Mouse (Mus musculus): ENCODE measurements at regions not wholly inside any gene's neighbourhood (a gene's known extent, or its start where the extent isn't known, plus 50 kb on each side); places are given as distances from the start of the nearest gene placed in this dataset.

- WGBS: 32% methylated on average over 5 of the region's 5 CpGs
- Histone ChIP-seq H3K27me3 (no peaks in the 10 kb centered on the region), H3K9me3 (no peaks in the 10 kb centered on the region), H3K4me3 (replicated peaks) (no peak overlapping the region), H3K4me1 (replicated peaks) (no peaks in the 10 kb centered on the region), H3K9ac (replicated peaks) (no peak overlapping the region), H3K27ac (no peak overlapping the region), H3K36me3 (no peaks in the 10 kb centered on the region), H3K4me2 (no peak overlapping the region)
- ATAC-seq (ENCODE audit: insufficient number of reproducible peaks, insufficient read depth, low FRiP score, low TSS enrichment, low read depth): no peak
Measured at GRCm38 (mm10) chr6:133904501-133904900, 50.9 kb upstream of the Kap start.

GRCm38 (mm10) chr6:133934667-133935066 lies 81.1 kb upstream of the Kap start:
- no peaks in the 10 kb centered on the region for H3K36me3 ChIP-seq
- H3K9me3 ChIP-seq: no peaks in the 10 kb centered on the region
- H3K4me1 ChIP-seq (replicated peaks): no peaks in the 10 kb centered on the region
- no peak overlapping the region for H3K9ac ChIP-seq (replicated peaks)
- no peak overlapping the region for H3K4me3 ChIP-seq (replicated peaks)
- H3K4me2 ChIP-seq: no peak overlapping the region
- WGBS: 89% methylated on average over 7 of the region's 7 CpGs
- no peak overlapping the region for H3K27ac ChIP-seq
- no peaks in the 10 kb centered on the region for H3K27me3 ChIP-seq
- ATAC-seq (ENCODE audit: insufficient number of reproducible peaks, insufficient read depth, low FRiP score, low TSS enrichment, low read depth): no peak

GRCm38 (mm10) chr6:133935671-133936070 lies 82.1 kb upstream of the Kap start:
- Histone ChIP-seq H3K9ac (replicated peaks) (no peak overlapping the region), H3K4me1 (replicated peaks) (no peaks in the 10 kb centered on the region), H3K36me3 (no peaks in the 10 kb centered on the region), H3K27me3 (no peaks in the 10 kb centered on the region), H3K4me3 (replicated peaks) (no peak overlapping the region), H3K9me3 (no peaks in the 10 kb centered on the region), H3K27ac (no peak overlapping the region), H3K4me2 (no peak overlapping the region)
- ATAC-seq (ENCODE audit: insufficient number of reproducible peaks, insufficient read depth, low FRiP score, low TSS enrichment, low read depth): no peak
- WGBS: 90% methylated on average over 2 of the region's 2 CpGs

GRCm38 (mm10) chr6:133959902-133960634 lies 75.4 kb upstream of the Etv6 start:
- Histone ChIP-seq H3K4me2 (no peak overlapping the region), H3K4me1 (replicated peaks) (no peaks in the 10 kb centered on the region), H3K27ac (no peak overlapping the region), H3K36me3 (no peaks in the 10 kb centered on the region), H3K9me3 (no peaks in the 10 kb centered on the region), H3K4me3 (replicated peaks) (no peak overlapping the region), H3K9ac (replicated peaks) (no peak overlapping the region), H3K27me3 (no peaks in the 10 kb centered on the region)
- 83% methylated on average over 11 of the region's 11 CpGs for WGBS
- ATAC-seq (ENCODE audit: insufficient number of reproducible peaks, insufficient read depth, low FRiP score, low TSS enrichment, low read depth): no peak

GRCm38 (mm10) chr6:133960713-133961112 lies 74.8 kb upstream of the Etv6 start:
- 27% methylated on average over 7 of the region's 7 CpGs for WGBS
- H3K27me3 ChIP-seq: no peaks in the 10 kb centered on the region
- 0 out of 2 replicates have a peak, but pooled peaks have one; percentile 60 for ATAC-seq (ENCODE audit: insufficient number of reproducible peaks, insufficient read depth, low FRiP score, low TSS enrichment, low read depth)
- H3K4me2 ChIP-seq: no peak overlapping the region
- no peak overlapping the region for H3K27ac ChIP-seq
- no peak overlapping the region for H3K4me3 ChIP-seq (replicated peaks)
- H3K4me1 ChIP-seq (replicated peaks): no peaks in the 10 kb centered on the region
- no peak overlapping the region for H3K9ac ChIP-seq (replicated peaks)
- no peaks in the 10 kb centered on the region for H3K36me3 ChIP-seq
- no peaks in the 10 kb centered on the region for H3K9me3 ChIP-seq

- H3K4me1 ChIP-seq (replicated peaks): no peaks in the 10 kb centered on the region
- H3K27me3 ChIP-seq: no peaks in the 10 kb centered on the region
- no peak for ATAC-seq (ENCODE audit: insufficient number of reproducible peaks, insufficient read depth, low FRiP score, low TSS enrichment, low read depth)
- 67% methylated on average over 5 of the region's 5 CpGs for WGBS
- H3K9me3 ChIP-seq: no peaks in the 10 kb centered on the region
- H3K27ac ChIP-seq: no peak overlapping the region
- no peaks in the 10 kb centered on the region for H3K36me3 ChIP-seq
- no peak overlapping the region for H3K9ac ChIP-seq (replicated peaks)
- H3K4me3 ChIP-seq (replicated peaks): no peak overlapping the region
- H3K4me2 ChIP-seq: no peak overlapping the region
Measured at GRCm38 (mm10) chr6:133962641-133963040, 72.9 kb upstream of the Etv6 start.

GRCm38 (mm10) chr6:133963264-133963663 lies 72.2 kb upstream of the Etv6 start:
- Histone ChIP-seq H3K4me2 (no peak overlapping the region), H3K4me1 (replicated peaks) (no peaks in the 10 kb centered on the region), H3K27ac (no peak overlapping the region), H3K4me3 (replicated peaks) (no peak overlapping the region), H3K9me3 (no peaks in the 10 kb centered on the region), H3K9ac (replicated peaks) (no peak overlapping the region), H3K27me3 (no peaks in the 10 kb centered on the region), H3K36me3 (no peaks in the 10 kb centered on the region)
- WGBS: 83% methylated on average over 6 of the region's 6 CpGs
- no peak for ATAC-seq (ENCODE audit: insufficient number of reproducible peaks, insufficient read depth, low FRiP score, low TSS enrichment, low read depth)

- no peaks in the 10 kb centered on the region for H3K9me3 ChIP-seq
- no peak for ATAC-seq (ENCODE audit: insufficient number of reproducible peaks, insufficient read depth, low FRiP score, low TSS enrichment, low read depth)
- WGBS: 88% methylated on average over 3 of the region's 3 CpGs
Measured at GRCm38 (mm10) chr6:133967286-133967685, 68.2 kb upstream of the Etv6 start.

GRCm38 (mm10) chr6:133972054-133972705 lies 63.3 kb upstream of the Etv6 start:
- no peak for ATAC-seq (ENCODE audit: insufficient number of reproducible peaks, insufficient read depth, low FRiP score, low TSS enrichment, low read depth)
- no peak overlapping the region for H3K9ac ChIP-seq (replicated peaks)
- no peak overlapping the region for H3K4me3 ChIP-seq (replicated peaks)
- H3K36me3 ChIP-seq: no peaks in the 10 kb centered on the region
- no peak overlapping the region for H3K4me2 ChIP-seq
- no peak overlapping the region for H3K27ac ChIP-seq
- H3K9me3 ChIP-seq: no peaks in the 10 kb centered on the region
- H3K4me1 ChIP-seq (replicated peaks): no peaks in the 10 kb centered on the region
- whole genome bisulfite sequencing: 68% methylated on average over 6 of the region's 6 CpGs
- no peaks in the 10 kb centered on the region for H3K27me3 ChIP-seq

More at GRCm38 (mm10) chr6:133967286-133967685, 68.2 kb upstream of the Etv6 start:
- Histone ChIP-seq H3K27ac (no peak overlapping the region), H3K4me2 (no peak overlapping the region), H3K36me3 (no peaks in the 10 kb centered on the region), H3K9ac (replicated peaks) (no peak overlapping the region), H3K27me3 (no peaks in the 10 kb centered on the region), H3K4me1 (replicated peaks) (no peaks in the 10 kb centered on the region), H3K4me3 (replicated peaks) (no peak overlapping the region)

- H3K9me3 ChIP-seq: no peaks in the 10 kb centered on the region
- ATAC-seq (ENCODE audit: insufficient number of reproducible peaks, insufficient read depth, low FRiP score, low TSS enrichment, low read depth): no peak
- WGBS: 89% methylated on average over 7 of the region's 7 CpGs
- no peaks in the 10 kb centered on the region for H3K4me1 ChIP-seq (replicated peaks)
- H3K9ac ChIP-seq (replicated peaks): no peak overlapping the region
- no peaks in the 10 kb centered on the region for H3K36me3 ChIP-seq
- H3K4me3 ChIP-seq (replicated peaks): no peak overlapping the region
- H3K27ac ChIP-seq: no peak overlapping the region
- H3K4me2 ChIP-seq: no peak overlapping the region
- no peaks in the 10 kb centered on the region for H3K27me3 ChIP-seq
Measured at GRCm38 (mm10) chr6:133973205-133973838, 62.2 kb upstream of the Etv6 start.

- Histone ChIP-seq H3K4me1 (replicated peaks) (no peaks in the 10 kb centered on the region), H3K9me3 (no peaks in the 10 kb centered on the region), H3K36me3 (no peaks in the 10 kb centered on the region), H3K9ac (replicated peaks) (no peak overlapping the region), H3K4me2 (no peak overlapping the region), H3K27me3 (no peaks in the 10 kb centered on the region), H3K4me3 (replicated peaks) (no peak overlapping the region), H3K27ac (no peak overlapping the region)
- WGBS: 92% methylated on average over 1 of the region's 1 CpGs
- no peak for ATAC-seq (ENCODE audit: insufficient number of reproducible peaks, insufficient read depth, low FRiP score, low TSS enrichment, low read depth)
Measured at GRCm38 (mm10) chr6:133975951-133976350, 59.5 kb upstream of the Etv6 start.
